Mouse (Mus musculus) layer of hippocampus, adult 9-10 months (tissue): Measurements from ENCODE around the gene Fam135a.

Experiments used
- DNase-seq: peaks from one replicate; pipeline ENCODE4 v3.0.0; 2022; ENCODE audit warnings: low spot score

Gene Fam135a

GRCm38 (mm10) chr1:24099926-24100869, at the start of gene Fam135a:
TSS of gene Fam135a (minus strand) at chr1:24100341.
- DNase-seq: peak; percentile 64

- DNase-seq: no peak
These were observed 43.4 kb upstream of the Fam135a start for GRCm38 (mm10) chr1:24143504-24143903.

- DNase-seq: no peak
These were observed 40.4 kb upstream of the Fam135a start for GRCm38 (mm10) chr1:24140555-24140954.

- DNase-seq: peak; percentile 41
These were observed 37.0 kb upstream of the Fam135a start for GRCm38 (mm10) chr1:24137133-24137532.

- no peak for DNase-seq
These were observed 34.7 kb upstream of the Fam135a start for GRCm38 (mm10) chr1:24134792-24135191.

GRCm38 (mm10) chr1:24133853-24134252, 33.7 kb upstream of the Fam135a start:
- no peak for DNase-seq

GRCm38 (mm10) chr1:24127866-24128265, 27.7 kb upstream of the Fam135a start:
- DNase-seq: no peak

GRCm38 (mm10) chr1:24124610-24125009, 24.5 kb upstream of the Fam135a start:
- no peak for DNase-seq

GRCm38 (mm10) chr1:24122582-24122981, 22.4 kb upstream of the Fam135a start:
- DNase-seq: no peak

- no peak for DNase-seq
These were observed 8.0 kb upstream of the Fam135a start for GRCm38 (mm10) chr1:24107971-24108773.

- no peak for DNase-seq
These were observed 7.2 kb upstream of the Fam135a start for GRCm38 (mm10) chr1:24107378-24107777.

- DNase-seq: no peak
These were observed 2.5 kb upstream of the Fam135a start for GRCm38 (mm10) chr1:24102579-24103149.

GRCm38 (mm10) chr1:24100870-24101358, 773 bp upstream of the Fam135a start:
- no peak for DNase-seq

- no peak for DNase-seq
These were observed 608 bp downstream of the Fam135a start for GRCm38 (mm10) chr1:24099541-24099925.

GRCm38 (mm10) chr1:24097541-24097940, 2.6 kb downstream of the Fam135a start:
- DNase-seq: no peak

GRCm38 (mm10) chr1:24092414-24092813, 7.7 kb downstream of the Fam135a start:
- no peak for DNase-seq

- no peak for DNase-seq
These were observed 9.5 kb downstream of the Fam135a start for GRCm38 (mm10) chr1:24090603-24091002.

GRCm38 (mm10) chr1:24090094-24090493, 10.0 kb downstream of the Fam135a start:
- DNase-seq: no peak

GRCm38 (mm10) chr1:24086176-24086575, 14.0 kb downstream of the Fam135a start:
- DNase-seq: no peak

GRCm38 (mm10) chr1:24074396-24074795, 25.7 kb downstream of the Fam135a start:
- no peak for DNase-seq

- DNase-seq: no peak
These were observed 26.5 kb downstream of the Fam135a start for GRCm38 (mm10) chr1:24073386-24074248.
